Mouse (Mus musculus): ENCODE data around the gene Glul.

The Glul gene

GRCm38 (mm10) chr1:153899731-153900380 is at the start of gene Glul, which contains the start of gene Teddm2:
Gene Glul (plus strand): TSS chr1:153899944.
Gene Teddm2 (minus strand): TSS chr1:153900228.
- DNase-seq: peak; percentile 100

- DNase-seq: peak; percentile 41
These were observed 47.0 kb upstream of the Glul start for GRCm38 (mm10) chr1:153852696-153853095.

GRCm38 (mm10) chr1:153855946-153856345 is 43.8 kb upstream of the Glul start:
- DNase-seq: peak; percentile 77

- peak; percentile 39 for DNase-seq
These were observed 25.7 kb upstream of the Glul start, which contains the start of gene Teddm1b for GRCm38 (mm10) chr1:153874045-153874444. Gene Teddm1b (plus strand): TSS chr1:153874345.

GRCm38 (mm10) chr1:153880391-153880790 is 19.4 kb upstream of the Glul start:
- DNase-seq: peak; percentile 94

- DNase-seq: peak; percentile 40
These were observed 13.6 kb upstream of the Glul start for GRCm38 (mm10) chr1:153886024-153886633.

GRCm38 (mm10) chr1:153890121-153890520 is 9.6 kb upstream of the Glul start:
- DNase-seq: peak; percentile 85

- peak; percentile 55 for DNase-seq
These were observed 8.3 kb upstream of the Glul start, which contains the start of gene Teddm1a for GRCm38 (mm10) chr1:153891442-153891841. Gene Teddm1a (plus strand): TSS chr1:153891742.

- DNase-seq: peak; percentile 91
These were observed 6.0 kb upstream of the Glul start for GRCm38 (mm10) chr1:153893746-153894145.

- peak; percentile 92 for DNase-seq
These were observed 5.4 kb upstream of the Glul start for GRCm38 (mm10) chr1:153894201-153894893.

- DNase-seq: peak; percentile 94
These were observed 4.8 kb upstream of the Glul start for GRCm38 (mm10) chr1:153894979-153895378.

- DNase-seq: peak; percentile 82
These were observed 2.5 kb upstream of the Glul start for GRCm38 (mm10) chr1:153897196-153897595.

GRCm38 (mm10) chr1:153898989-153899730 is 584 bp upstream of the Glul start:
- DNase-seq: peak; percentile 87

- DNase-seq: no peak
These were observed 637 bp downstream of the Glul start for GRCm38 (mm10) chr1:153900381-153900780.

- peak; percentile 98 for DNase-seq
These were observed 1.4 kb downstream of the Glul start for GRCm38 (mm10) chr1:153900860-153901730.

- peak; percentile 88 for DNase-seq
These were observed 3.3 kb downstream of the Glul start for GRCm38 (mm10) chr1:153903006-153903405.

GRCm38 (mm10) chr1:153904236-153904635 is 4.5 kb downstream of the Glul start:
- DNase-seq: peak; percentile 68

- peak; percentile 92 for DNase-seq
These were observed 6.1 kb downstream of the Glul start for GRCm38 (mm10) chr1:153905884-153906283.

GRCm38 (mm10) chr1:153908208-153908607 is 8.5 kb downstream of the Glul start:
- peak; percentile 76 for DNase-seq

GRCm38 (mm10) chr1:153908741-153909140 is 9.0 kb downstream of the Glul start:
- DNase-seq: peak; percentile 91

- peak; percentile 90 for DNase-seq
These were observed 9.6 kb downstream of the Glul start for GRCm38 (mm10) chr1:153909213-153909962.
